Mouse (Mus musculus) midbrain, embryonic 15.5 days (tissue): ENCODE measurements around the gene Dcaf12. TPM values are rescaled to one million over a fixed set of nuclear protein-coding genes. Genes with fewer than 3 reads are reported as not detected.

Experiments used
- ATAC-seq: fragments of 200-750 bp; cut with Nextera tagmentation; replicated peaks from 2 replicates; pipeline ENCODE4 v1.8.0; 2017; ENCODE audit warnings: moderate TSS enrichment
- H3K27ac ChIP-seq: fragments of 300-500 bp; sonication (generic); 2 replicates; pipeline ENCODE4 v1.5.1; 2015; ENCODE audit warnings: mild to moderate bottlenecking, inconsistent platforms
- H3K27me3 ChIP-seq: fragments of 300-500 bp; sonication (generic); replicated peaks from 2 replicates; pipeline ENCODE4 v1.6.1; 2015; ENCODE audit warnings: inconsistent platforms
- H3K36me3 ChIP-seq: fragments of 300-500 bp; sonication (generic); replicated peaks from 2 replicates; pipeline ENCODE4 v1.6.1; 2015; ENCODE audit warnings: inconsistent platforms
- H3K4me1 ChIP-seq: fragments of 300-500 bp; sonication (generic); 2 replicates; pipeline ENCODE4 v1.6.1; 2015; ENCODE audit warnings: inconsistent platforms
- H3K4me2 ChIP-seq: fragments of 300-500 bp; sonication (generic); 2 replicates; pipeline ENCODE4 v1.6.1; 2015; ENCODE audit warnings: inconsistent platforms, mild to moderate bottlenecking, moderate library complexity
- H3K4me3 ChIP-seq: fragments of 300-500 bp; sonication (generic); 2 replicates; pipeline ENCODE4 v1.5.1; 2015; ENCODE audit warnings: mild to moderate bottlenecking, inconsistent platforms
- H3K9ac ChIP-seq: fragments of 300-500 bp; sonication (generic); 2 replicates; pipeline ENCODE4 v1.6.1; 2015; ENCODE audit warnings: mild to moderate bottlenecking, inconsistent platforms
- H3K9me3 ChIP-seq: fragments of 300-500 bp; sonication (generic); 2 replicates; pipeline ENCODE4 v1.6.1; 2016; ENCODE audit warnings: inconsistent platforms
- WGBS: fragments of 180-500 bp; shearing (Covaris S2); methylation state at CpG from one replicate; pipeline ENCODE4 v1.1.7; 2015; ENCODE audit warnings: mixed read lengths; 5-methylcytosine and 5-hydroxymethylcytosine counted together
- polyA plus RNA-seq: library from polyadenylated mRNA; unstranded; fragments of >200 nt; fragmentation: Nextera tagmentation; extraction: Ambion mirVana; gene quantifications from 2 replicates; pipeline ENCODE4 v1.2.1, GENCODE M21; 2015

Gene Dcaf12
- polyA plus RNA-seq, 1 experiment from 2014 or later = 82.3 TPM

- Histone ChIP-seq H3K27ac (no peak overlapping the region), H3K27me3 (no peaks in the 10 kb centered on the region), H3K4me3 (no peak overlapping the region), H3K4me2 (no peak overlapping the region), H3K36me3 (no peaks in the 10 kb centered on the region), H3K4me1 (no peaks in the 10 kb centered on the region), H3K9me3 (no peaks in the 10 kb centered on the region), H3K9ac (no peak overlapping the region)
- no peak for ATAC-seq
These were observed 21.9 kb upstream of the Dcaf12 start for GRCm38 (mm10) chr4:41336546-41336945.

DNA sequence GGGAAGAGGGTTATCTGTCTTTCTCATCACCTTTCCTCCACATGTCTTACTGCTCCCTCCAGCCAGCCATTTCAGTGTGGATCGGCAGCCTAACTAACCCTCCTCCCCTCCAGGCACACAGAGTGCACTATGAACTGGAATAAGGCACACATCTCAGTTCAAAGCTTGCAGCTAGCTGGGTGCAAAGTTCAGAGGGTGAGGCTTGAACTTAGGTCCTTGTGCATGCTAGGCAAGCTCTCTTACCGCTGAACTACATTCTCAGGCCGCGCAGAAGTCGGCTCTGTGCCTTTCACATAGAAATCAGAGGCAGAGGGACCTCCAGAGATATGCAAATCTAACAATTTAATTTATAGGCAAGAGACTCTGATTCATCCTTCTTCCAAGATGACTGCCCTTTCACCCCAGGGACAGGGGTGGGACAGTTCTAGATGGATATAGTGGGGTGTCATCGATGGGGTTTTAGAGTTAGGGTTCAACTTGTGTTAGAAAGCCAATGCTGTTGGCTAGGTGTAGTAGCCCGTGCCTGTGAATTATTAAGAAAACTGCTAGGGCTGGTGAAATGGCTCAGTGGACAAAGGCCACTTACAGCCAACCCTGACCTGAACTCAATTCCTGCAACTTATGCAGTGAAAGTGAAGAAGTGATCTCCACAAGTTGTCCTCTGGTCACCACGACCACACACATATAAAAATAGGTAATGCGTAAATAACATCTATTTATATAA lies 17.2 kb upstream of the Dcaf12 start:
- 87% methylated on average over 9 of the region's 9 CpGs for WGBS
- no peak for ATAC-seq
- no peaks in the 10 kb centered on the region for H3K4me1 ChIP-seq

GRCm38 (mm10) chr4:41331085-41331484 lies 16.4 kb upstream of the Dcaf12 start:
- no peak for ATAC-seq
- H3K4me2 ChIP-seq = no peak overlapping the region
- H3K4me1 ChIP-seq = no peaks in the 10 kb centered on the region
- H3K9me3 ChIP-seq = no peaks in the 10 kb centered on the region
- no peaks in the 10 kb centered on the region for H3K36me3 ChIP-seq
- WGBS = 80% methylated on average over 3 of the region's 3 CpGs
- H3K9ac ChIP-seq = no peak overlapping the region
- no peaks in the 10 kb centered on the region for H3K27me3 ChIP-seq
- H3K27ac ChIP-seq = no peak overlapping the region
- no peak overlapping the region for H3K4me3 ChIP-seq

More for the DNA sequence above, 17.2 kb upstream of the Dcaf12 start:
- no peak overlapping the region for H3K4me3 ChIP-seq
- no peaks in the 10 kb centered on the region for H3K27me3 ChIP-seq
- no peak overlapping the region for H3K27ac ChIP-seq
- H3K9ac ChIP-seq = no peak overlapping the region
- no peak overlapping the region for H3K4me2 ChIP-seq
- H3K36me3 ChIP-seq = no peaks in the 10 kb centered on the region
- no peaks in the 10 kb centered on the region for H3K9me3 ChIP-seq

DNA sequence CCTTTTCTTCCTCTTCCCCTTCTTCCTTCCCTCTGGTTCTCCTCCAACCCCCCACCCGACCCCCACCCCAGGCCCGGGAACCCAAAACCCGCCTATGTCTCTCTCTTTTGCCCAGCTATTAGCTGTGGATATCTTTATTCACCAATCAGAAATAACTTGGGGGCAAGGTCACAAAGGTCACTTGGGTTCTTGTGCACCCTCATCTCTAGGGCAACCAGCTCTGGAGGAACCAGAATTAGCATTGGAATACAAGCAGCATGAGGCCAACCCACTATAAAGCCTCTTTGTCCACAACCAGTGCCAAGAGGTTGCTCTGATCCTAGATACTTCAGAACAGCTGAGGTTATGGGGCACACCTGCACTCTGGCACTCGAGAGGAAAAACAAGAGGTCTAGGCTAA lies 14.8 kb upstream of the Dcaf12 start:
- H3K27me3 ChIP-seq = no peaks in the 10 kb centered on the region
- H3K4me1 ChIP-seq = no peaks in the 10 kb centered on the region
- H3K4me2 ChIP-seq = no peak overlapping the region
- no peak for ATAC-seq
- no peak overlapping the region for H3K27ac ChIP-seq
- no peak overlapping the region for H3K9ac ChIP-seq
- H3K36me3 ChIP-seq = no peaks in the 10 kb centered on the region
- no peaks in the 10 kb centered on the region for H3K9me3 ChIP-seq
- 43% methylated on average over 4 of the region's 4 CpGs for WGBS
- no peak overlapping the region for H3K4me3 ChIP-seq

- no peak overlapping the region for H3K4me2 ChIP-seq
- no peaks in the 10 kb centered on the region for H3K27me3 ChIP-seq
- no peak overlapping the region for H3K9ac ChIP-seq
- no peaks in the 10 kb centered on the region for H3K36me3 ChIP-seq
- no peak overlapping the region for H3K4me3 ChIP-seq
- 90% methylated on average over 6 of the region's 6 CpGs for WGBS
- no peaks in the 10 kb centered on the region for H3K4me1 ChIP-seq
- no peak for ATAC-seq
- no peak overlapping the region for H3K27ac ChIP-seq
- H3K9me3 ChIP-seq = no peaks in the 10 kb centered on the region
These were observed 12.2 kb upstream of the Dcaf12 start for GRCm38 (mm10) chr4:41326876-41327275.

- Histone ChIP-seq H3K9ac (no peak overlapping the region), H3K9me3 (no peaks in the 10 kb centered on the region), H3K27me3 (no peaks in the 10 kb centered on the region), H3K4me2 (no peak overlapping the region), H3K36me3 (no peaks in the 10 kb centered on the region), H3K4me3 (no peak overlapping the region), H3K4me1 (no peaks in the 10 kb centered on the region), H3K27ac (no peak overlapping the region)
- no peak; the same call in 1 of the 2 replicates for ATAC-seq
- WGBS = 76% methylated on average over 4 of the region's 4 CpGs
These were observed 6.3 kb upstream of the Dcaf12 start for GRCm38 (mm10) chr4:41320971-41321370.

DNA sequence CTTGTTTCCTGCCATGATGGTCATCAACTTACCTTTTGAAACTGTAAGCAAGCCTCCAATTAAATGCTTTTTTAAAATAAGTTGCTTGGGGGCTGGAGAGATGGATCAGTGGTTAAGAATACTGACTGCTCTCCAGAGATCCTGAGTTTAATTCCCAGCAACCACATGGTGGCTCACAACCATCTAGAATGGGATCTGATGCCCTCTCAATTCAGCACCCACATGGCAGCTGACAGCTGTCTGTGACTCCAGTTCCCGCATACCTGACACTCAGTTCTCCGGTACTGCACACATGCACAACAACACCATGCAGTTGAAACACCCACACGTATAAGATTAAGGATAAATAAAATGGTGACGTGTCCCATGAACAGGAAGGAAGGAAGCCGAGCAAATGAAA lies 3.6 kb upstream of the Dcaf12 start:
- Histone ChIP-seq H3K27me3 (no peaks in the 10 kb centered on the region), H3K4me1 (peaks cover 12% of the 10 kb centered on the region), H3K4me2 (no peak overlapping the region), H3K27ac (no peak overlapping the region), H3K4me3 (no peak overlapping the region), H3K9me3 (no peaks in the 10 kb centered on the region), H3K36me3 (no peaks in the 10 kb centered on the region), H3K9ac (no peak overlapping the region)
- 88% methylated on average over 5 of the region's 5 CpGs for WGBS
- no peak for ATAC-seq

DNA sequence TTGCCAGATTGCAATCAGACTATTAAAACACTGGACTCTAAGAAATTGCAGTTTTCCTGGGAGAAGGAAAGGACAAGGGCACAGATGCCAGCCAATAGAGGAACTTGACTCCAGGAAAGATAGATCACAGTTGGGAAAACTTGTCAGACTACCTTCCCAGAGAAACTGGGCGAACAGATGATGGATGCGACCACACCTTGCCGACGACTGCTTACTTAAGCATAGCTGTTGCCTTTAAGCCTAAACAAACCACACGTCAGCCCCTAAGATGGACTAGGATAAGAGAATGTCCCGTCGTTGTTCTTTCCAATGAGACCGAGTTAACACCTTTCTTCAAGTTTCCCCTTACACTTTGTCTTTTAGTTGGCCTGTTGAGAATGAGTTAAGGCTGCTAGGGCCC lies 484 bp upstream of the Dcaf12 start:
- Histone ChIP-seq H3K9me3 (no peaks in the 10 kb centered on the region), H3K36me3 (peaks cover 7% of the 10 kb centered on the region; the same call in 1 of the 2 replicates), H3K4me2 (peak overlapping the region; percentile 80), H3K27ac (peak overlapping the region; percentile 93), H3K4me1 (peaks cover 31% of the 10 kb centered on the region), H3K9ac (peak overlapping the region; percentile 92), H3K4me3 (peak overlapping the region; percentile 92), H3K27me3 (no peaks in the 10 kb centered on the region)
- ATAC-seq = peak; percentile 29; the same call in 1 of the 2 replicates
- 65% methylated on average over 8 of the region's 8 CpGs for WGBS

DNA sequence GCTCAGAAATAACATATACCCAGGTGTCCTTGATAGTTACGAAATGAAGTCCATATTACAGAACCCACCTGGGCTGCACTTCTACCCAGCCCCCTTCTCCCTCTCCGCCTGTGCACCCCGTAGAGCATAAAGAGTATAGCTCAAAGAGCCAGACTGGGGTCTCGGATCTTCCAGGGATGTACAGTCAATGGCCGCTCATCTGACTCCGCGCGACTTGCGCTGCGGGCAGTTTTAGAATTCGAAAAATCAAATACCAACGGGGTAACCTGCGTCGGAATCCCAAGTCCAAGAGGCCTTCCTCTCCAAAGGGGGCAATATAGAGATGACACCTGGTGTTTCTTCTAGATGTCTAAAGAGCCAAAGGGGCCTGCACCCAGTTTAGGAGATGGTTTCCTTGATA lies 967 bp downstream of the Dcaf12 start:
- peak overlapping the region; percentile 80 for H3K4me2 ChIP-seq
- peaks cover 31% of the 10 kb centered on the region for H3K4me1 ChIP-seq
- 19% methylated on average over 14 of the region's 14 CpGs for WGBS
- no peaks in the 10 kb centered on the region for H3K27me3 ChIP-seq
- no peaks in the 10 kb centered on the region for H3K9me3 ChIP-seq
- peaks cover 19% of the 10 kb centered on the region; the same call in 1 of the 2 replicates for H3K36me3 ChIP-seq
- 0 out of 2 replicates have a peak, but pooled peaks have one; percentile 8 for ATAC-seq
- peak overlapping the region; percentile 92 for H3K4me3 ChIP-seq
- peak overlapping the region; percentile 92 for H3K9ac ChIP-seq
- H3K27ac ChIP-seq = peak overlapping the region; percentile 93

DNA sequence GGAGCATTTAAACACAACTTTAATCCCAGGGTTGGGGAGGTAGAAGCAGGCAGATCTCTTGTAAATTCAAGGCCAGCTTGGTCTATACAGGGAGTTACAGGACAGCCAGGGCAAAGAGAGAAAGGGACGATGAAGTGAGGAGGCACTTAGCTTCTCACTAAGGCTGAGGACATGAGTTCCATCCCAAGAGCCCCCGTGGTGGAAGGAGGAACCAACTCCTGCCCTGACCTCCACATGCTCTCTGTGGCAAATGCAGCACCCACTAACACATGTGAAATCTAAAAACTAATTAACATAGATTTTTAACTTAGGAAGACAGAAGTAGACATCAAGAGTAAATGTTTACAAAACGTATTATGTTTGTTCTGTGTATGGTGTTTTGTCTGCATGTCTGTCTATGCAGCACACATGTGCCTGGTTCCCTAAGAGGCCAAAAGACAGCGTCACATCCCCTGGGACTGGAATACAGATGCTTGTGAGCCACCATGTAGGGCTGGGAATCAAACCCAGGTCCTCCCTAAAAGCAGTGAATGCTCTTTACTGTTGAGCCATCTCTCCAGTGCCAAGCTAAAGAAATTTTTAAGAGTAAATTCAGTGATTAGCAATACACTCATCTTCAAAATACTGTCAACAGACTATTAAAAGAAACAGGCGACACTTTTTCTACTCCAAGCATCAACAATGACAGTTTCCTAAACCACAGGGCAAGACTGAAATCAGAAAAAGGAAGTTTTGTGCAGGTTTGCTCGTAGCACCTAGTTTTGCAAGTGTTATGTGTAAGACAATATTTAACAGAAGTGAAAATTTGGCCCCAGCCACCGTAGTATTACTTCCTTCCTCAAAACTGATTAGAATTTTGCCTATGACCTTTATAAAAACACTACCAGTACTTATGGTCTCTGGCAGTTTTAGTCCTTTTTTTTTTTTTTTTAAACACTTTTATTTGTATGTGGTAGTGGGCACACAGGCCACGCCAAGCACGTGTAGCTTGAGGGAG lies 3.8 kb downstream of the Dcaf12 start:
- peaks cover 31% of the 10 kb centered on the region for H3K4me1 ChIP-seq
- no peak for ATAC-seq
- H3K27me3 ChIP-seq = no peaks in the 10 kb centered on the region
- peaks cover 22% of the 10 kb centered on the region; the same call in 1 of the 2 replicates for H3K36me3 ChIP-seq
- H3K4me2 ChIP-seq = no peak overlapping the region
- no peak overlapping the region for H3K9ac ChIP-seq
- H3K27ac ChIP-seq = no peak overlapping the region
- no peaks in the 10 kb centered on the region for H3K9me3 ChIP-seq
- WGBS = 96% methylated on average over 9 of the region's 9 CpGs
- no peak overlapping the region for H3K4me3 ChIP-seq

DNA sequence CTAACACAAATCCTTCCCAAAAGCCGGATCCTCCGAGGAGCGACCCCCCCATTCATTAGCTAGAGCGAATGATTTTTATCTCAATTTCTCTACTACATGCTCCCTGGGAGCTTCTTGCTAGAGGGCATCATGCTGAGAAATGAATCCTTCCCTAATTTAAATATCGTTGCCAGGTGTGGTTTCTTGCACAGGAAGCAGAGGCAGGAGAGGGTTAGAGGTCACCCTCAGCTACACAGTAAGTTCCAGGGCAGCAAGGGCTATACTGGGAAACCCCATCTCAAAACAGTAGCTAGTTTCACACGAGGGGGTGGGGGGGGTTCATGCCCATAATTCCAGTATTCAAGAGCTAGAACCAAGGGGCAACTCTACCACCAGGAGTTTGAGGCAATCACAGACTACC lies 7.3 kb downstream of the Dcaf12 start:
- no peak for ATAC-seq
- WGBS = 87% methylated on average over 6 of the region's 6 CpGs
- no peak overlapping the region for H3K9ac ChIP-seq
- H3K4me1 ChIP-seq = peaks cover 10% of the 10 kb centered on the region; the same call in 1 of the 2 replicates
- no peak overlapping the region for H3K4me2 ChIP-seq
- peaks cover 27% of the 10 kb centered on the region for H3K36me3 ChIP-seq
- no peaks in the 10 kb centered on the region for H3K9me3 ChIP-seq
- H3K27me3 ChIP-seq = no peaks in the 10 kb centered on the region
- no peak overlapping the region for H3K4me3 ChIP-seq
- no peak overlapping the region for H3K27ac ChIP-seq

GRCm38 (mm10) chr4:41304302-41304701 lies 10.4 kb downstream of the Dcaf12 start:
- no peaks in the 10 kb centered on the region for H3K9me3 ChIP-seq
- H3K9ac ChIP-seq = no peak overlapping the region
- H3K27me3 ChIP-seq = no peaks in the 10 kb centered on the region
- peaks cover 40% of the 10 kb centered on the region; the same call in 1 of the 2 replicates for H3K36me3 ChIP-seq
- H3K4me1 ChIP-seq = no peaks in the 10 kb centered on the region
- WGBS = 80% methylated on average over 3 of the region's 3 CpGs
- H3K4me3 ChIP-seq = no peak overlapping the region
- ATAC-seq = no peak
- no peak overlapping the region for H3K27ac ChIP-seq
- no peak overlapping the region for H3K4me2 ChIP-seq
